Mouse (Mus musculus) retina, postnatal 7 days (tissue): ENCODE results near the gene Faf1.

Experiments used
- DNase-seq: peaks from one replicate; pipeline ENCODE4 v3.0.0-alpha.2; 2012; ENCODE audit warnings: low read depth, low spot score

The Faf1 gene

DNA sequence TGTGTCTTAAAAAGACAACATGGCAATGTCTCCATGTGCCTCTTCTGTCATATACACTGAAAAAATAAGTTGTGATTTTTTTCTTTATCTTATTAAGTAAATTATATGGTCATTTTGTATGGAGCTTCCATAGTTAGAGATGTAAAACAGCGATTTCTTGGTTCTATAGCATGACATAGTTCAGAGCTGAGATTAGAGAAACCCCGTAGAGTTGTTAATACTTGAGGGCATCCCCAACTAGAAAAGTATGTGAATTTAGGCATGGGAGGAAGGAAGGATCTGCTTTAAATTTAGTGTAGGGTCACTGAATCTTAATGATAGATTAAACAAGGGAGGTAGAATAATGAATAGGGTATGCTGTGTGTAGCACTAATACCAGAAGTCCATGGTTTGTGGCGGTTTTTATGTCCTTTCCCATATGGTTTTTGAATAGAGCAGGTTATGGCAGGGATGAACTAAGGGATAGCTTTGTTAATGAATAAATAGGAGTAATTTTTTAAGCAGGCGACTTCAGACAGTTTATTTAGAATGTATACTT is 106.3 kb downstream of the Faf1 start:
- DNase-seq: no peak

DNA sequence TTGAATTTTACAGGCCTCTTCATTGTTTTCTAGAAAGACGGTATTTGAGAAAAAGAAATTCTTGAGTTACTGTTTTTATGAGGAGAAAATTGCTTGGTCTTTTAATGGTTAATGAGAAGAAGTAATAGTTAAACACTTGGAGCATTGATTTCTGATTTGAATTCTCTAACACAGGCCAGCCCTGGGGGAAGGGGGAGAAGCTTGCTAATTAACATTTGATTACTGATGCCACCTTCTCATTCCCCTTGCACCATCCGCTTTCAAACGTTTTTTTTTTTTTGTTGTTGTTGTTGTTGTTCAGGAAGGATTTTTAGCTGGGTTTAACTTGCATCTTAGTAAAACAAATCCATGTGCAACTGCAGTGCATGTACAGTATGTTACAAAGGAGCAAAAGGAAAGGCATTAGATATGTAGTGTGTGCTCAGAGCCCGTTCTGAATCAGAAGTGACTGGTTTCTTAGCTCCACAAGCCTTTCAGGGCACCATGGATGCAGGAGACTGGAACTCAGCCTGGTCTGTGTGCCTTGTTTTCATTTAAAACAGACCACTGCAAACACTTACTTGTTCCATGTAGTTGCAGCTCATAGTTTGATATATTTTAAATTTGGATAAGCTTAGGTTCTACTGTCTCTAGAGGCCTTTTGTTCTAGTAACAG is 113.1 kb downstream of the Faf1 start:
- DNase-seq: no peak

DNA sequence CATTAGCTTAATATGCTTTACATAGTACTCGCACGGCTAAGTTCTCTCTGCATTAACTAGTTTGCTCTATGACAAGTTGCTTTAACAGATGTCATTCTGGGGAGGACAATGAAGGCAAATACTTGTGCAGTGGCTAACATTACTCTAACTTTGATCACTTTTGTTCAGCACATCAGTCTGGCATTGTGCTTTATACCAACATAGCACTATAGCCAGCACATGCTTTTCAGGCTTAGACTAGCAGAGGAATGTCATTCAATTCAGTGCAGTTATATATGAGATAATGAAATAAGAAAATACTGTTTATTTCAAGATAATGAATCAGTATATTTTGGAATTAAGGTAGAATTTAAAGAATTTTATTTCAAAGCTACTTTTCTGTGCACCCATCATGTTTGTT is 115.9 kb downstream of the Faf1 start:
- DNase-seq: no peak

DNA sequence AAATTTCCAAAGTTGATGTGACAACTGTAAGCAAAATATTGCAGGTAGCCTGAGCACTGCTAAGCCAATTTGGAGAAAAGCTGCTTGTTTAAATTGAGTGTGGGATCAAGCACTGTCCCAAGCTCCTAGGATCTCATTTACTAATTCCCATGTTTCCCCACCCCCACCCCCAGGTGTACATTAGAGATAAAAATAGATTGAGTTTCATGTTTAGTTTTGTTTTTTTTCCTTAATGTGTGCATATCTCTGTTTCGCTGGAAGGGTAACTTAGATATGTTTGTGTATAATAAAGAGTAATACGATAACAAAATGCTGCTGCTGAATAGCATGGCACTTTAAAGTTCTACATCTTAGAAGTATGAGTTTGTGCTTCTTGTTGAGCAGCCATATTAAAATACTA is 116.7 kb downstream of the Faf1 start:
- no peak for DNase-seq

DNA sequence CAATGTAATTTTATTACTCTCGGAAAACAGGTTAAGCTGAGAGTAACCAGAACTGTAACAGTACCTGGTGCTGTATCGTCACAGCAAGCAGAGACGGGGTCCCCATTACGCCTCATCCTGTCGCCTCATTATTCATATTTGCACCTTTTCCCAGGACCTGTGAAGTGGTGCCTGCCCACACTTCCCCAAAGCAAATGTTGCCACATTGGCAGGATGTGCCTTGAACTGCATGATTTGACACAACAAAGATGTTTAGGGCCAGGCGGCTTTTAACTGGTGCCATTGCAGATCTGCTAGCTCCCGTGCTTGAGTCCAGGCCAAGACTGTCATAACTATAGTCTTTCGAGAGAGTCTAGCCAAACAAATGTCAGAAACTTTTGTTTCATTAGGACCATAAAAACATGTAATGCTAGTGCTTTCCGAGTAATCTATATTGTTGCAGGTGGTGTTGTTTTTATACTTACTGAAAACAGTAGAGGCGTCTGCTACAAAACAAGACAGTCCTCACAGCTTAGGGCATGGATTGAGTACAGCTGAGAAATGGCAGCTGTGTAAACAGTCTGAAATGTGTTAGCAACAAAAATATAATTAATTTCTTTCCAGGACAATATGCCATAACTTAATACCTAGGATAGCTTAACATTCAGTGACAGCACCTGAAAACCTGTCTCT is 121.3 kb downstream of the Faf1 start:
- no peak for DNase-seq

- no peak for DNase-seq
Measured at GRCm38 (mm10) chr4:109806408-109806807, 130.0 kb downstream of the Faf1 start.

GRCm38 (mm10) chr4:109815161-109815560 is 138.8 kb downstream of the Faf1 start:
- no peak for DNase-seq

- DNase-seq: no peak
Measured at GRCm38 (mm10) chr4:109815592-109815991, 139.2 kb downstream of the Faf1 start.

- no peak for DNase-seq
Measured at GRCm38 (mm10) chr4:109819455-109819854, 143.1 kb downstream of the Faf1 start.

GRCm38 (mm10) chr4:109829800-109830199 is 153.4 kb downstream of the Faf1 start:
- no peak for DNase-seq

- DNase-seq: no peak
Measured at GRCm38 (mm10) chr4:109857851-109858250, 181.5 kb downstream of the Faf1 start.

- DNase-seq: no peak
Measured at GRCm38 (mm10) chr4:109858571-109859392, 182.4 kb downstream of the Faf1 start.

DNA sequence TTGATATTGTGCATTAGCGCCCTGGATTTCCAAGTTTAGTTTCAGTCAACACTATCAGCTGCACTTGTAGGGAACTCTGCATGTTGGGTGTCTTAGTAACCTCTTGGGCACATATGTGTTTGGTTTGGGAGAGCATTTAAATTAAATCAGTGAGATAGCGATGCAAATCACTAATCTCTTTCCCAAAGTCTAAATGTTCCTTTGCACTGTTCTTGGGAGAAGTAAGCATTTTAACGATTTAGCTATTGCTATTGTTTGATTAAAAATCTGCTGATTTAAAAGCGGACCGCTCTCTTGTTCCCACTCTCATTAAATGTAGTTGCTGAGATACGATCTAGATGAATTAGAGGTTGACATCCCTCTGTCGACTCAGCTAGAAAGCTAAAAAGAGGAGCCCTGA is 183.0 kb downstream of the Faf1 start:
- no peak for DNase-seq

- DNase-seq: no peak
Measured at GRCm38 (mm10) chr4:109860256-109860655, 183.9 kb downstream of the Faf1 start.

DNA sequence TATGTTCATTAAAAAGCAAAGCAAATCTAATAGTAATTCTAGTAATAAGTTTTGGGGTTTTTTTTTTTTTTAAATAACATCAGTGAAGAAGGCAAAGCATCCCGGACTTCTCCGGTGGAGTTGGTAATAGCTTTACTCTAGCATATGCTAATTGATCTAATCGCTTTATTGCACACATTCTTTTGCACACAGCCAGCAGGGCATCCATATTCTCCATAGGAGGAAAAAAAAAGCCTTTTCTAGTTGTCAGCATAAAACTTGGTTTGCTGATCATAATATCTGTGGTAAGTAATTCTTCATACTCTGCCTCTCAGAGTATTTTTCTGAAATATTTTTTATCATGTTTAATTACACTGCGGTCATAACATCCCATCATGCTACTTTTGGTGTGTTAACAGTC is 185.9 kb downstream of the Faf1 start:
- DNase-seq: no peak

DNA sequence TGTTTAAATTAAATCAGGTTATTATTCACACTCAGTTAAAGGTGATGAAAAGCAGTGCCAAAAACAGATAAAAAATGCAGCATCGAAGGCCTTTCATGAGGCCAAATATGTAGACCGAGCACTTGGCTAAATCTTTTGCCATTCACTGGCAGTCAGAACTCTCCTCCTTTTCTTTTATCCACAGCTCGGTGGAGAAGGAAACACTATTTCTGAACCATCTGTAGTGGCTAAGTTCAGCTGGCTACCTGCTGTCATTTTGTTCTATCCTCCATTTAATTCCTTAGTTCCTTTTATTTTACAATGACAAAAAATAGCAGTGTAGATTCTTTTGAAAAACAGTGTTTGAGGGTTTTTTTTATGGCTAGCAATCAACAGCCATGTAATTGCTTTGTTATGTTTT is 186.6 kb downstream of the Faf1 start:
- no peak for DNase-seq

GRCm38 (mm10) chr4:109868897-109869484 is 192.6 kb downstream of the Faf1 start:
- DNase-seq: no peak

DNA sequence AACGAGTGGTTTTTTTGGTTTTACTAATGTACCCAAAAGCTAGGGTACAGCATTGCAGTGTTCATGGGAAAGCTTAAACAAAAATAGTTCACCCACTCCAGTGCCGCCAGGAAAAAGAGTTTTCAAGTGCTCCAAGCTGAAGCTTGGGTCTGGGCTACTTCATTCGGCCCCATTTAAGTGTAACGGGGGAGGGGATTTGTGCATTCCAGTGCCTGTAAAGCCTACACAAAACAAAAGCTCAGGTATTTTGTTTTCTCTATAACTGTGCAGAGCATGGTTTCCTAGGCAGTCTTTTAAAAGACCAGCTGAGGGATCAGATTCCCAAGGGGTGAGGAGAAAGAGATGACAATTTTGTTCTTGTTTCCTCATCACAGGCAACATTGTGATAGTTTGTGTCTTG is 207.9 kb downstream of the Faf1 start:
- DNase-seq: no peak

DNA sequence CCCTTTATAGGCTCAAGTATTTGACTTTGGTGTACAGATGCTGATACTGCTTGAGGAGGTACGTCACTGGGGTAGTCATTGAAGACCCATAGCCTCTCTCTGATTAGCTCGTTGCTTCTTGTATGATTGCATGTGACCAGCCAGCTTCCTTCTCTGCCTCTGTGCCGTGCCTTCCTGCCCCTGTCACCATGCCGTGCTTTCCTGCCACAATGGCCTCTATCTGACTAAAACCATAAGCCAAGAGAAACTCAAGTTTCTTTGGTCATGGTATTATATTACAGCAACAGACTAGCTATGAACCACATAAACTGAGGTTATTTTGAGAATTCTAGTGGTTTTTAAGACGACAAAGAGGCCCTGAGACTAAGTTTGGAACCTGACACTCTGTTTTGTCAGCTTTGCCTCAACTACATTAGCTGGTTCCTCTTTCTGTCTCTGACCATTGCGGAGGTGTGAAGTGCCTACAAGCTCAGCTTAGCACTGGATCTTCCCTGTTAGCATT is 211.5 kb downstream of the Faf1 start:
- no peak for DNase-seq

DNA sequence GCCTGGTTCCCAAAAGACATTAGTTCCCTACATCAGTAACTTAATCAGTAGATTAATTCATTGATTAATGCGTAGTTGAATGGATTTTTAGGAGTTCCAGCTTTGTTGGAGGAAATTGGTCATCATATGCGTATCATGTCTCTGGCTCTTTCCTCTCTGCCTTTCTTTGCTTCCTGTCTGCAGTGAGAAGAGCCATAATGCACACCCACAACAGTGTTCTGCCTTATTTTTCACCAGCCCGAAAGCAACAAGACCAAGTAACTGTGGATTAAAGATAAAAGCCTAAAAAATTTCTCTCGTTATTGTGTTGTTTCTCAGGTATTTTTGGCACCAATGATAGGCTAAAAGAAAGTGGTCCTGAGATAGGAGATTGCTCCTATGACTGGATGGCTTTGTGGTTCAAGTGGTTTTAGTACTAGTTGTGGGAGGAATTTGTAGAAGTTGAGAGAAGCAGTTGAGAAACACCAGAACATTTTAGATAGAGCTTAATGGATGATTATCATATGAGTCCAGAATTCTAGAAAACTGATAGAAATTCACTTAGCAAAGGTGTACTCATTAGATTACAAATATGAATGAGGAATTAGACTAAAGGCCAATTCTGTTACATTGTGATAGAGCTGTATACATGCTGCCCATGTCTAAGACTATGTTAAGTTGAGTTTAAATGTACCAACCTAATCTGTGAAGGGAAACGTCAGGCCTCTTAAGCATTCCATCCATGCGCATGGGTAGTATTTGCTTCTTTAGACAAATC is 221.6 kb downstream of the Faf1 start:
- DNase-seq: no peak

- DNase-seq: no peak
Measured at GRCm38 (mm10) chr4:109901076-109901475, 224.7 kb downstream of the Faf1 start.
